Mouse (Mus musculus) liver, embryonic 14.5 days (tissue): ENCODE data around the gene Acta2.

Source experiments
- CTCF ChIP-seq: IDR thresholded peaks from 2 replicates; pipeline ENCODE4 v1.5.1; 2016; ENCODE audit warnings: antibody characterized with exemption, low read depth, control low read depth
- EP300 ChIP-seq: IDR thresholded peaks from 2 replicates; pipeline ENCODE4 v1.6.1; 2016; ENCODE audit warnings: antibody characterized with exemption, low read depth

GRCm38 (mm10) chr19:34216956-34217355 is 38.4 kb downstream of the Acta2 start:
- TF ChIP-seq CTCF (no peak), EP300 (no peak)
